ENCODE assay signal across 20 mouse cellular contexts in the genomic region with DNA sequence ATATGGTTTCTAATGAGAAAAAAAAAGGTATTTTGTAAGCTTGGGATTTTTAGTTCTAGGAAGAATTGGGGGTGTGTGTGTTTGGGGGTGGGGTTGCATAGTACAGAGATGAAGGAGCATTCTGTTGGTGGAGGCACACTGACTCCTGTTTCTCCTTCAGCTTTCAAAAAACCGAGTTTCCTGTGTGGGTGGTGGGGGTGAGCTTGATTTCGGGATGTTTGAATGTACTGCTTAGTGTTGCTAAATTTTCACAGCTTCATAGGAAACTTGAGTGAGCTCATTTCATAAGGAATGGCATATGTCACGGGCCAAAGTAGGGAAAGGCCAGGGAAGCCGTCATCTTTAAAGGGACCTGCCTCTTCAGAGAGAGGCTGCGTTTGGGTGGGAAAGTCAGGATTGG.
DNase-seq lines count a peak whose midpoint lies in the region; ATAC-seq and TF ChIP-seq lines count a peak whose summit lies in the region.
"Had no signal": no experiment of that assay in that cellular context is flagged by ENCODE, and none has a peak within 500 bp of the region (broad histone marks: within the 10 kb centered on the region; RNA-seq: fewer than 3 reads in every experiment).

No protein-coding gene starts in this region.

- TF ChIP-seq POLR2A in heart, adult 2 months (IDR thresholded peaks at IDR 0.05; ENCODE audit: insufficient read depth, low read depth, low read length) = no peak

- peaks cover 27% of the 10 kb centered on the region for H3K4me1 ChIP-seq in heart, adult 2 months (ENCODE audit: control insufficient read depth, insufficient read depth, low read length)
- H3K4me1 ChIP-seq in lung, postnatal 0 days (ENCODE audit: insufficient read depth, low read depth, low read length) = peaks cover 21% of the 10 kb centered on the region
- H3K4me1 ChIP-seq: forebrain, embryonic 12.5 days had no signal

- no peak overlapping the region for H3K4me3 ChIP-seq in heart, adult 2 months
- no peak overlapping the region for H3K4me3 ChIP-seq in lung, postnatal 0 days (ENCODE audit: low read depth, low read length)
- H3K4me3 ChIP-seq: forebrain, embryonic 12.5 days; layer of hippocampus, adult 2 months; liver, embryonic 12.5 days; stomach, embryonic 15.5 days had no signal

- 0 out of 2 replicates have a peak overlapping the region, but pooled peaks have one; percentile 7 for H3K27ac ChIP-seq in heart, adult 2 months
- H3K27ac ChIP-seq in lung, postnatal 0 days (ENCODE audit: low read length) = no peak overlapping the region
- H3K27ac ChIP-seq: forebrain, embryonic 12.5 days; hindbrain, embryonic 14.5 days; layer of hippocampus, adult 2 months; liver, embryonic 12.5 days; stomach, embryonic 15.5 days had no signal

- DNase-seq in heart, adult 2 months = no peak
- DNase-seq in heart, adult 18-20 months = no peak
- peak; percentile 49 for DNase-seq in lung, postnatal 0 days (ENCODE audit: low spot score)
- DNase-seq in lung, postnatal 36 days = no peak
- peak; percentile 42 for DNase-seq in thymus, postnatal 25 days
- DNase-seq in thymus, postnatal 4 days = no peak
- DNase-seq in telencephalon, adult 2 months (ENCODE audit: low read depth, low spot score) = peak; percentile 41
- DNase-seq: B cell, adult 2 months; cerebellum, adult 9-10 months; heart, postnatal 14 days; kidney, adult 8-10 months; kidney, postnatal 14 days; lung, adult 2 months had no signal

- 59% methylated on average over 5 of the region's 5 CpGs for WGBS in heart, adult 2 months
- 67% methylated on average over 5 of the region's 5 CpGs for WGBS in lung, postnatal 0 days

- no peak for TF ChIP-seq EP300 in heart, adult 2 months (IDR thresholded peaks at IDR 0.05; ENCODE audit: insufficient read depth, low read depth, low read length)
- TF ChIP-seq EP300 in lung, postnatal 0 days (IDR thresholded peaks at IDR 0.05) = no peak

- H3K79me2 ChIP-seq in heart, adult 2 months (replicated peaks; ENCODE audit: control insufficient read depth, insufficient read depth, low read length) = no peaks in the 10 kb centered on the region

- no peak for TF ChIP-seq CTCF in heart, adult 2 months (IDR thresholded peaks at IDR 0.05)
- no peak for TF ChIP-seq CTCF in lung, postnatal 0 days (IDR thresholded peaks at IDR 0.05)

- no peak for ATAC-seq in lung, postnatal 0 days
- no peak for ATAC-seq in CD4-positive, CD25-positive, alpha-beta regulatory T cell, adult 4 months
- ATAC-seq: liver, embryonic 12.5 days had no signal

- no peaks in the 10 kb centered on the region for H3K9me3 ChIP-seq in lung, postnatal 0 days (ENCODE audit: low read length)
- H3K9me3 ChIP-seq: forebrain, embryonic 12.5 days; liver, embryonic 12.5 days; stomach, embryonic 15.5 days had no signal

- no peaks in the 10 kb centered on the region for H3K27me3 ChIP-seq in heart, adult 2 months (ENCODE audit: control insufficient read depth, insufficient read depth, low read length)
- no peaks in the 10 kb centered on the region for H3K27me3 ChIP-seq in lung, postnatal 0 days (replicated peaks; ENCODE audit: insufficient read depth, low read length)
- H3K27me3 ChIP-seq: forebrain, embryonic 12.5 days; liver, embryonic 12.5 days; stomach, embryonic 15.5 days had no signal

- intact Hi-C loops in heart, adult 2 months (cut with DNase I) = no loop called here

- H3K9ac ChIP-seq in heart, adult 2 months (ENCODE audit: low read depth, low read length) = no peak overlapping the region
- H3K9ac ChIP-seq in lung, postnatal 0 days (replicated peaks; ENCODE audit: low read depth) = no peak overlapping the region
- H3K9ac ChIP-seq: forebrain, embryonic 12.5 days; hindbrain, embryonic 14.5 days; liver, embryonic 12.5 days; stomach, embryonic 15.5 days had no signal

- H3K4me2 ChIP-seq in lung, postnatal 0 days (replicated peaks; ENCODE audit: low read depth, low read length) = no peak overlapping the region
- H3K4me2 ChIP-seq: forebrain, embryonic 12.5 days; hindbrain, embryonic 14.5 days; liver, embryonic 12.5 days; midbrain, embryonic 11.5 days; stomach, embryonic 15.5 days had no signal

- H3K36me3 ChIP-seq in heart, adult 2 months (ENCODE audit: control insufficient read depth, insufficient read depth, low read length) = peaks cover 15% of the 10 kb centered on the region
- no peaks in the 10 kb centered on the region; the same call in 1 of the 2 replicates for H3K36me3 ChIP-seq in lung, postnatal 0 days (ENCODE audit: insufficient read depth, low read length)
- H3K36me3 ChIP-seq: forebrain, embryonic 12.5 days; liver, embryonic 12.5 days; stomach, embryonic 15.5 days had no signal

Comparison
In these comparisons a context has a peak if more than half of its experiments do, and no peak if none do; other contexts are left out.
1. DNase-seq: peak in lung, postnatal 0 days (single experiment), thymus, postnatal 25 days (single experiment) and telencephalon, adult 2 months (single experiment); none in heart, adult 2 months (0 of 2), heart, adult 18-20 months (0 of 2), lung, postnatal 36 days (single experiment) and thymus, postnatal 4 days (single experiment).